Mouse (Mus musculus) intestine, embryonic 15.5 days (tissue): ENCODE measurements at regions not wholly inside any gene's neighbourhood (a gene's known extent, or its start where the extent isn't known, plus 50 kb on each side); places are given as distances from the start of the nearest gene placed in this dataset.

Experiments
- ATAC-seq: fragments of 200-750 bp; cut with Nextera tagmentation; 2 replicates; pipeline ENCODE4 v1.8.0; 2017; ENCODE audit warnings: moderate TSS enrichment, moderate library complexity
- H3K27ac ChIP-seq: fragments of 300-500 bp; sonication (generic); 2 replicates; pipeline ENCODE4 v1.5.1; 2015; ENCODE audit warnings: mild to moderate bottlenecking, inconsistent platforms
- H3K27me3 ChIP-seq: fragments of 300-500 bp; sonication (generic); replicated peaks from 2 replicates; pipeline ENCODE4 v1.6.1; 2015; ENCODE audit warnings: inconsistent platforms
- H3K36me3 ChIP-seq: fragments of 300-500 bp; sonication (generic); 2 replicates; pipeline ENCODE4 v1.6.1; 2015; ENCODE audit warnings: inconsistent platforms
- H3K4me1 ChIP-seq: fragments of 300-500 bp; sonication (generic); replicated peaks from 2 replicates; pipeline ENCODE4 v1.6.1; 2015; ENCODE audit warnings: inconsistent platforms
- H3K4me2 ChIP-seq: fragments of 300-500 bp; sonication (generic); replicated peaks from 2 replicates; pipeline ENCODE4 v1.6.1; 2015; ENCODE audit warnings: mild to moderate bottlenecking, inconsistent platforms
- H3K4me3 ChIP-seq: fragments of 300-500 bp; sonication (generic); replicated peaks from 2 replicates; pipeline ENCODE4 v1.5.1; 2015; ENCODE audit warnings: inconsistent platforms
- H3K9ac ChIP-seq: fragments of 300-500 bp; sonication (generic); 2 replicates; pipeline ENCODE4 v1.6.1; 2015; ENCODE audit warnings: inconsistent platforms
- H3K9me3 ChIP-seq: fragments of 300-500 bp; sonication (generic); 2 replicates; pipeline ENCODE4 v1.6.1; 2016; ENCODE audit warnings: inconsistent platforms
- WGBS: fragments of 180-500 bp; shearing (Covaris S2); methylation state at CpG from one replicate; pipeline ENCODE4 v1.1.7; 2015; 5-methylcytosine and 5-hydroxymethylcytosine counted together

DNA sequence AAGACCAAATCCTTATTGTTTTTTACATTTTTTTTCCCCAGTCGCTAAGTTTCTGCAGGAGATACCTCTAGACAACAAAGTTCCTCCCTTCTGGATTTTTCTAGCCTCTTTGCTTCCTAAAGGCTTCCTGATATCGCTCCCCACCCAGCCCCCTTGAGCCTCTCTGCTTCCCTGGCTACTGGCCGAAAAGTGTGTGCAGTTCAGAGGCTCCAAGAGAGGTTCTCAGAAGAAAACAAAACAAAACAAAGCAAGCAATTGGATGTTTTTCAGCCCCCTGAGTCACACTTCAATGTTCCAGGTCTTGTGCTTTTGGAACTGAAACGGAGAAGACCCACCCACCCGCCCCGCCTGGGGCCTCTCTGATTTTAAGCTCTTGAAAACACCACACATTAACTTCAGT lies 54.1 kb upstream of the Fer start:
- ATAC-seq: no peak
- no peak overlapping the region for H3K4me3 ChIP-seq
- H3K9me3 ChIP-seq: no peaks in the 10 kb centered on the region
- no peaks in the 10 kb centered on the region for H3K36me3 ChIP-seq
- H3K27ac ChIP-seq: no peak overlapping the region
- no peaks in the 10 kb centered on the region for H3K27me3 ChIP-seq
- no peak overlapping the region for H3K9ac ChIP-seq
- no peaks in the 10 kb centered on the region for H3K4me1 ChIP-seq
- 79% methylated on average over 6 of the region's 6 CpGs for WGBS
- H3K4me2 ChIP-seq: no peak overlapping the region

DNA sequence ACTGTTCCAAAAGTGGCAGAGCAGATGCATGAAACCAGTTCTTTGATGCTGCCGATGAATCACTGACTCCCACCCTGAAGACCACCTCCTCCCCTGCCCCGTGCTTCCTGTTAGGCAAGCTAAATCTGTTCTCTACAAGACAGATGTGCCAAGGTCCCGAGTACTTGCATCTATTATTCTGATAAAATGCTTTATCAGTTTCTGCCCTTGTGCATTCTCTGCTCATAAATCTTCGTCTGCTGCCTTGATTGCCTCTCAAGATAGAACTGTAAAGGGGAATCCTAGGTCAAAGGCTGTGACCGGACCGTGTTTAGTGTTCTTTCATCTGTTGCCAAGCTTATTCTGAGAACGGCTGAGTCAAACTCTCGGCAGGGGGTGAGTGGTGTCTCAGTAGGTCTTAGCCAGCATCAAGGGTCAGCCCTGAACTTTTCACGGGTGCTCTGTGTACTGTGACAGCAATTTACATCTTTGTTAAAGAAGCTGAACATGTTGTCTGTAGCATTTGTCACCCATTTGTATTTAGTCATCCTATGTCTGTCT lies 51.5 kb upstream of the Fer start:
- no peak for ATAC-seq
- no peaks in the 10 kb centered on the region for H3K9me3 ChIP-seq
- no peaks in the 10 kb centered on the region for H3K4me1 ChIP-seq
- no peak overlapping the region for H3K9ac ChIP-seq
- H3K4me3 ChIP-seq: no peak overlapping the region
- no peaks in the 10 kb centered on the region for H3K27me3 ChIP-seq
- H3K4me2 ChIP-seq: no peak overlapping the region
- no peak overlapping the region for H3K27ac ChIP-seq
- H3K36me3 ChIP-seq: no peaks in the 10 kb centered on the region
- WGBS: 42% methylated on average over 9 of the region's 9 CpGs

DNA sequence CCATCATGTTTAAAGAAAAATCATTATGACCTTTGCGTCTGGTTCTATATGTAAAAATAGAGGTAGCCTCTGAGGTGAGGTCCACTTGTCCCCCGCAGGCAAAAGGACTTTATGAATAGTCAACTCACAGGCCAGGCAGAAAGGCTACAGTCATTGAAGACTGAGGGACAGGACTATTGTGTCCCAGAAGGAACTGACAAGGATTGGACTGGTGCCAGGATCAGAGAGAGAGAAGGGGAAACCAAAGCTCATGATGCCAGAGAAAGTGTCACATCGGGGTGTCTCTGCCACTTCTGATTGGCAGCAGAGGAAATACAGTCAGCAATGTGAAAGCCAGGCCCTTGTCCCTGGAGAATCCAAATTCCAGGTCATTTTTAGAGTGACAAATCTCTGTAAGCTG lies 50.3 kb upstream of the Fer start:
- H3K4me3 ChIP-seq: no peak overlapping the region
- H3K4me1 ChIP-seq: no peaks in the 10 kb centered on the region
- H3K27ac ChIP-seq: no peak overlapping the region
- 79% methylated on average over 3 of the region's 3 CpGs for WGBS
- H3K36me3 ChIP-seq: no peaks in the 10 kb centered on the region
- H3K9me3 ChIP-seq: no peaks in the 10 kb centered on the region
- no peaks in the 10 kb centered on the region for H3K27me3 ChIP-seq
- no peak for ATAC-seq
- H3K9ac ChIP-seq: no peak overlapping the region
- no peak overlapping the region for H3K4me2 ChIP-seq
